Mouse (Mus musculus) erythroblast, adult 5-6 weeks (primary cell): ENCODE measurements around the gene Zfp12. TPM values are rescaled to one million over a fixed set of nuclear protein-coding genes. Genes with fewer than 3 reads are reported as not detected.

Source experiments
- ATAC-seq: replicated peaks from 2 replicates; pipeline ENCODE4 v1.8.0; 2016; ENCODE audit warnings: moderate number of reproducible peaks, mild to moderate bottlenecking, moderate TSS enrichment, inconsistent platforms; ENCODE audit not compliant: poor library complexity, low FRiP score, severe bottlenecking
- total RNA-seq, 2 experiments: library from RNA; stranded (forward) in 1 of 2; stranded (reverse) in 1 of 2; fragments of 150-400 nt in 1 of 2; fragments of 200-764, 138-1000 nt in 1 of 2; gene quantifications; 2 replicates each; pipeline versions ENCODE4 v1.2.3 to v1.2.4; 2015 to 2017; ENCODE audit warnings: low replicate concordance in 2 of 2

The Zfp12 gene
- total RNA-seq, 2 experiments from 2014 or later: 0.58 to 1.5 TPM

GRCm38 (mm10) chr5:143264689-143265088, 29.7 kb downstream of the Zfp12 start:
- no peak for ATAC-seq

- no peak for ATAC-seq
Observed at GRCm38 (mm10) chr5:143265409-143265808, 30.4 kb downstream of the Zfp12 start.

GRCm38 (mm10) chr5:143266794-143267193, 31.8 kb downstream of the Zfp12 start:
- no peak for ATAC-seq

GRCm38 (mm10) chr5:143268985-143269362, 34.0 kb downstream of the Zfp12 start:
- ATAC-seq: no peak

GRCm38 (mm10) chr5:143269363-143270150, 34.6 kb downstream of the Zfp12 start, which contains the start of gene Zfp316:
Gene Zfp316 (minus strand): TSS chr5:143270022.
- 0 out of 2 replicates have a peak, but pooled peaks have one; percentile 49 for ATAC-seq

- no peak for ATAC-seq
Observed at GRCm38 (mm10) chr5:143270151-143270519, 35.2 kb downstream of the Zfp12 start.

GRCm38 (mm10) chr5:143271642-143272041, 36.7 kb downstream of the Zfp12 start:
- no peak for ATAC-seq

GRCm38 (mm10) chr5:143272108-143272507, 37.1 kb downstream of the Zfp12 start:
- peak; percentile 20; the same call in 1 of the 2 replicates for ATAC-seq

- peak; percentile 54 for ATAC-seq
Observed at GRCm38 (mm10) chr5:143272540-143273330, 37.8 kb downstream of the Zfp12 start.

- ATAC-seq: no peak
Observed at GRCm38 (mm10) chr5:143275761-143276160, 40.8 kb downstream of the Zfp12 start.

GRCm38 (mm10) chr5:143279247-143279646, 44.3 kb downstream of the Zfp12 start:
- no peak for ATAC-seq

GRCm38 (mm10) chr5:143284762-143285161, 49.8 kb downstream of the Zfp12 start:
- no peak for ATAC-seq

GRCm38 (mm10) chr5:143287774-143288328, 52.9 kb downstream of the Zfp12 start:
- no peak for ATAC-seq

- no peak for ATAC-seq
Observed at GRCm38 (mm10) chr5:143288378-143288911, 53.5 kb downstream of the Zfp12 start.

GRCm38 (mm10) chr5:143289299-143289698, 54.3 kb downstream of the Zfp12 start:
- ATAC-seq: no peak

GRCm38 (mm10) chr5:143292879-143293278, 57.9 kb downstream of the Zfp12 start:
- ATAC-seq: no peak

GRCm38 (mm10) chr5:143293404-143293803, 58.4 kb downstream of the Zfp12 start, which contains the start of gene Zfp853:
Gene Zfp853 (minus strand): TSS chr5:143293623.
- ATAC-seq: no peak

- ATAC-seq: no peak
Observed at GRCm38 (mm10) chr5:143294862-143295261, 59.9 kb downstream of the Zfp12 start.

- no peak for ATAC-seq
Observed at GRCm38 (mm10) chr5:143295330-143295729, 60.4 kb downstream of the Zfp12 start.

GRCm38 (mm10) chr5:143297986-143298385, 63.0 kb downstream of the Zfp12 start:
- no peak for ATAC-seq
